Mouse (Mus musculus) CH12.LX (cell line): Measurements from ENCODE around the gene Pam. TPM values are rescaled to one million over a fixed set of nuclear protein-coding genes. Genes with fewer than 3 reads are reported as not detected.

Source experiments
- DNase-seq: peaks from one replicate; pipeline ENCODE4 v3.0.0-alpha.2; 2013; ENCODE audit errors: extremely low read depth
- H3K27ac ChIP-seq: 2 replicates; pipeline ENCODE4 v1.5.1; 2012; ENCODE audit warnings: low read depth, mild to moderate bottlenecking, control low read depth, moderate library complexity; ENCODE audit not compliant: insufficient read depth
- H3K27me3 ChIP-seq: replicated peaks from 2 replicates; pipeline ENCODE3; 2012; ENCODE audit warnings: inconsistent platforms
- H3K36me3 ChIP-seq, 2 experiments: replicated peaks in 1 of 2; 2 replicates each; pipeline versions ENCODE3 to v1.6.1; 2012; ENCODE audit warnings: inconsistent platforms in 1 of 2, low read length in 1 of 2, mild to moderate bottlenecking in 1 of 2, mixed read lengths in 1 of 2, moderate library complexity in 1 of 2; ENCODE audit not compliant: control insufficient read depth in 1 of 2, insufficient read depth in 1 of 2
- H3K4me1 ChIP-seq, 2 experiments: 2 replicates each; pipeline ENCODE4 v1.6.1; 2012; ENCODE audit warnings: inconsistent platforms in 1 of 2, moderate library complexity in 1 of 2; ENCODE audit not compliant: insufficient read depth in 2 of 2, control insufficient read depth in 1 of 2
- H3K4me2 ChIP-seq: 2 replicates; pipeline ENCODE4 v1.6.1; 2012; ENCODE audit warnings: low read depth, mild to moderate bottlenecking, control low read depth; ENCODE audit not compliant: poor library complexity, insufficient read depth, severe bottlenecking
- H3K4me3 ChIP-seq, 3 experiments: fragments of 150-350 bp in 1 of 3; sonication (generic) in 1 of 3; replicated peaks in 1 of 3; 2 replicates each; pipeline versions ENCODE3 to v1.5.1; 2011 to 2012; ENCODE audit warnings: low read depth in 2 of 3, low read length in 2 of 3, mild to moderate bottlenecking in 2 of 3, moderate library complexity in 2 of 3, control low read depth in 1 of 3, improper control_type of control experiment in 1 of 3, inconsistent platforms in 1 of 3, mixed read lengths in 1 of 3; ENCODE audit not compliant: poor library complexity in 1 of 3
- H3K79me2 ChIP-seq: replicated peaks from 2 replicates; pipeline ENCODE4 v1.6.1; 2012; ENCODE audit warnings: mild to moderate bottlenecking, moderate library complexity; ENCODE audit not compliant: control insufficient read depth, poor library complexity, insufficient read depth, severe bottlenecking; ENCODE audit errors: extremely low read depth
- H3K9ac ChIP-seq: 2 replicates; pipeline ENCODE4 v1.6.1; 2012; ENCODE audit warnings: low read depth, mild to moderate bottlenecking, control low read depth, moderate library complexity; ENCODE audit not compliant: insufficient read depth
- H3K9me3 ChIP-seq: replicated peaks from 2 replicates; pipeline ENCODE3; 2012; ENCODE audit warnings: low read length, inconsistent platforms, mixed read lengths
- BHLHE40 ChIP-seq: IDR thresholded peaks from 2 replicates; pipeline ENCODE4 v1.6.1; 2011; ENCODE audit warnings: mild to moderate bottlenecking, low read depth, low read length, improper control_type of control experiment
- EP300 ChIP-seq: IDR thresholded peaks from 2 replicates; pipeline ENCODE4 v1.6.1; 2011; ENCODE audit warnings: low read length, improper control_type of control experiment
- ETS1 ChIP-seq: conservative IDR thresholded peaks from 2 replicates; pipeline ENCODE4 v1.6.1; 2012; ENCODE audit warnings: low read depth, mild to moderate bottlenecking, inconsistent platforms, low read length, improper control_type of control experiment, moderate library complexity
- IRF4 ChIP-seq: IDR thresholded peaks from 2 replicates; pipeline ENCODE4 v1.6.1; 2014; ENCODE audit warnings: low read depth, mild to moderate bottlenecking, inconsistent platforms, low read length, improper control_type of control experiment
- JUN ChIP-seq: IDR thresholded peaks from 2 replicates; pipeline ENCODE4 v1.6.1; 2011; ENCODE audit warnings: low read depth, mild to moderate bottlenecking, low read length, improper control_type of control experiment, moderate library complexity; ENCODE audit not compliant: insufficient read depth
- JUND ChIP-seq: conservative IDR thresholded peaks from 2 replicates; pipeline ENCODE4 v1.6.1; 2011; ENCODE audit warnings: low read depth, low read length, improper control_type of control experiment
- KAT2A ChIP-seq: IDR thresholded peaks from 2 replicates; pipeline ENCODE4 v1.6.1; 2012; ENCODE audit warnings: low read length, improper control_type of control experiment, inconsistent platforms; ENCODE audit not compliant: insufficient replicate concordance
- MAFK ChIP-seq: IDR thresholded peaks from 2 replicates; pipeline ENCODE4 v1.6.1; 2011; ENCODE audit warnings: low read length, improper control_type of control experiment; ENCODE audit not compliant: insufficient replicate concordance
- MAX ChIP-seq: IDR thresholded peaks from 2 replicates; pipeline ENCODE4 v1.6.1; 2011; ENCODE audit warnings: low read length, improper control_type of control experiment
- MYC ChIP-seq: IDR thresholded peaks from 2 replicates; pipeline ENCODE4 v1.6.1; 2011; ENCODE audit warnings: low read depth, mild to moderate bottlenecking, improper control_type of control experiment, low read length
- POLR2AphosphoS2 ChIP-seq: IDR thresholded peaks from 2 replicates; pipeline ENCODE4 v1.6.1; 2011; ENCODE audit warnings: low read depth, low read length, improper control_type of control experiment
- RAD21 ChIP-seq: IDR thresholded peaks from 2 replicates; pipeline ENCODE4 v1.6.1; 2011; ENCODE audit warnings: low read depth, mild to moderate bottlenecking, low read length, improper control_type of control experiment, moderate library complexity
- RCOR1 ChIP-seq: conservative IDR thresholded peaks from 2 replicates; pipeline ENCODE4 v1.6.1; 2012; ENCODE audit warnings: low read depth, mild to moderate bottlenecking, inconsistent platforms, low read length, improper control_type of control experiment
- TCF12 ChIP-seq: IDR thresholded peaks from 2 replicates; pipeline ENCODE4 v1.6.1; 2014; ENCODE audit warnings: low read depth, mild to moderate bottlenecking, inconsistent platforms, low read length, improper control_type of control experiment
- ZNF384 ChIP-seq: IDR thresholded peaks from 2 replicates; pipeline ENCODE4 v1.6.1; 2012; ENCODE audit warnings: low read depth, low read length, improper control_type of control experiment, inconsistent platforms
- dilution Hi-C: fragments of 300-500 bp; cut with MboI; formaldehyde crosslinking; loops from 2 replicates; pipeline ENCODE4 v1.14.3; 2020; ENCODE audit warnings: low sequenced_read_pairs; ENCODE audit not compliant: extremely low pct_unique_long_range_greater_than_20kb, extremely low pct_ligation_motif_present
- in situ Hi-C: fragments of 300-500 bp; cut with MboI; formaldehyde crosslinking; loops from 3 replicates; pipeline ENCODE4 v1.14.3; 2019; ENCODE audit warnings: low sequenced_read_pairs, low pct_ligation_motif_present, low pct_unique_long_range_greater_than_20kb, mixed read lengths
- polyA plus RNA-seq: library from polyadenylated mRNA; unstranded; fragments of >175 nt; gene quantifications from 2 replicates; pipeline ENCODE4 v1.2.1, GENCODE M21; 2012; ENCODE audit warnings: low read depth; ENCODE audit not compliant: insufficient read length
- total RNA-seq, 2 experiments: library from RNA; depleted of rRNA; stranded (reverse); fragments of 300-350 nt in 1 of 2; fragments of >200 nt in 1 of 2; gene quantifications; 2 replicates each; pipeline ENCODE4 v1.2.3; 2012 to 2014

Gene Pam
- total and polyA plus RNA-seq, 3 experiments, result 0.24 TPM; not detected in 2

DNA sequence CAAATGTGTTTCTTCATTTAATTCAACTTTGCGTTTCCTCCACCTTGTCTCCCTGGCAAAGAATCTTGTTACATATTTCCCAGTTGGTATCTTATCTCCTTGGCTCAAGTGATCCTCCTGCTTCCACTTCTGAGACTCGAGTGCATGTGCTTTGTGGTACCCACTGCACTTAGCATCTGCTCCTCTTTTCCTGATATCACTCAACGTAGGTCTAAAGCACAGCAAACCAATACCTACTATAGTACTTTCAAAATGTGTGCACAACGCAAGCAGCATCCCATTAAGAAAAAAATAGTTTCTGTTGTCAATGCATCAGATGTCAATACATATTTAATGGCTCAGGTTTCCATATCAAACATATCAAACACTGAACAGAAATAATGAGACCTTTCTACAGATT, 349.7 kb downstream of the Pam start:
- H3K36me3 ChIP-seq, result peaks cover 26 to 66% of the 10 kb centered on the region in 2 experiments
- H3K4me1 ChIP-seq, result no peaks in the 10 kb centered on the region
- no peaks in the 10 kb centered on the region for H3K9me3 ChIP-seq
- dilution Hi-C loops (no loop called here), in situ Hi-C loops (no loop called here)
- H3K9ac ChIP-seq, result no peak overlapping the region
- H3K4me3 ChIP-seq, result no peak overlapping the region
- H3K27me3 ChIP-seq, result no peaks in the 10 kb centered on the region
- TF ChIP-seq BHLHE40 (peak; percentile 80), IRF4 (peak; percentile 74), RAD21 (no peak), RCOR1 (peak; percentile 58; the same call in 1 of the 2 replicates), EP300 (peak; percentile 64), POLR2AphosphoS2 (no peak), JUN (0 out of 2 replicates have a peak, but pooled peaks have one; percentile 13), JUND (peak; percentile 62; the same call in 1 of the 2 replicates), KAT2A (no peak), MYC (peak; percentile 60; the same call in 1 of the 2 replicates), ZNF384 (peak; percentile 75), MAFK (no peak), ETS1 (peak; percentile 22; the same call in 1 of the 2 replicates), MAX (peak; percentile 45; the same call in 1 of the 2 replicates), TCF12 (peak; percentile 25; the same call in 1 of the 2 replicates)
- H3K4me2 ChIP-seq, result peak overlapping the region; percentile 75; the same call in 1 of the 2 replicates
- DNase-seq, result peak; percentile 11
- no peaks in the 10 kb centered on the region for H3K79me2 ChIP-seq
- H3K27ac ChIP-seq, result no peak overlapping the region
